Mouse (Mus musculus) forelimb bud, embryonic 11.5 days (tissue): ENCODE results near the gene Dmbt1.
"Not testable (repeated sequence)": the region's sequence is repeated elsewhere in the genome, so short reads cannot be mapped to it uniquely, and the experiment has no call there.

Experiments used
- DNase-seq: peaks from one replicate; pipeline ENCODE4 v3.0.0-alpha.2; 2012; ENCODE audit warnings: low read depth, low spot score

Dmbt1 gene

GRCm38 (mm10) chr7:131049829-131050228 is 18.0 kb downstream of the Dmbt1 start:
- not testable (repeated sequence) for DNase-seq

DNA sequence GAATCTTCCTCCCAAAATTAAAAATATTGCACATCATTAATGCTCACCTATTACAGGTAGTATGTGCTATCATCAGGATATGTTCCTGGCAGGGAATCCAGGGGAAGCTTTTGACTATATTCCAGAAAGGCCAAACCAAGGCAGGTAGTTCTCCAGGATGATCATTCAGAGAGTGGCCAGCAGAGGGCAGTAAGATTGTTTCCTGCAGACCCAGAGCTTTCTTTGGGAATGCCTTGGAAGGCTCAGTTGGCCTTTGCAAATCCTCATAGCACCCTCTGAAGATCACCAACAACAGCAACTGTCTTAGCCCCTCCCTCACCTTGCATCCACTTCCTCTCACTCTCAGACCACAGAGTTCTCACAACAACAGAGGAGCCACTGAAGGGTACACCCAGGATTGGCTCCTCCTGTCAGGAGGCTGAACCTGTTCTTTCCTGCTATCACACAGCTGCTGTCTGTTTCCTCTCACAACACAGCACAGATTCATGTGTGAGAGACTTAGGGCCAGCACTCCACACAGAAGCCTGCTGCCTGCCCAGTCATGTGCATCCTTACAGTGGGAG is 23.0 kb downstream of the Dmbt1 start:
- peak; percentile 12 for DNase-seq

DNA sequence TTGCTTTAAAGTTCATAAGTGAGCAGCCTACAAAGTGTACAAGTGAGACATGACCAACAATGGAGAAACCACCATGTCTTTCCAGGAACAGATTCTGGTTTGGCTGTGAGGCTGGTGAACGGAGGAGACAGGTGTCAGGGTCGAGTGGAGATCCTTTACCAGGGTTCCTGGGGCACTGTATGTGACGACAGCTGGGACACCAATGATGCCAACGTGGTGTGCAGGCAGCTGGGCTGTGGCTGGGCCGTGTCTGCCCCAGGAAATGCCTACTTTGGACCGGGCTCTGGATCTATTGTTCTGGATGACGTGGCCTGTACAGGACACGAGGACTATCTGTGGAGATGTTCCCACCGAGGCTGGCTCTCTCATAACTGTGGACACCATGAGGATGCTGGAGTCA is 26.1 kb downstream of the Dmbt1 start:
- not testable (repeated sequence) for DNase-seq

GRCm38 (mm10) chr7:131059808-131060207 is 28.0 kb downstream of the Dmbt1 start:
- DNase-seq: not testable (repeated sequence)

GRCm38 (mm10) chr7:131062541-131062940 is 30.7 kb downstream of the Dmbt1 start:
- DNase-seq: no peak

GRCm38 (mm10) chr7:131068191-131068590 is 36.3 kb downstream of the Dmbt1 start:
- DNase-seq: not testable (repeated sequence)

DNA sequence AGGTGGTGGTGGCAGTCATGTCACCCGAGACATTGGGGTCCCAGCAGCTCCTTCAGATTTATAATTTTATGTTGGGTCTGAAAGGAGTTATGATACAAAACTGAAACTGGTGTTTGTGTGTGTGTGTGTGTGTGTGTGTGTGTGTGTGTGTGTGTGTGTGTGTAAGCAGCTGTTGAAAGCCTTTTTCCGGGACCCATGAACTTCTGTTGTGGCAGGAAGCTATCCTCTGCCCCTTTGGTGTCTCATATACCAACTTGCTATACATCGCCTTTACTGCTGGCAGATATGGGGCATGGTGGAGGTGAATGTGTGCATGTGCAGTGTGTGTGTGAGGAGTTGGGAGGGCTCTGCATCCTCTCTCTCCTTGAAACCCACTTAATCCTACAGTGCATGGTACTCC is 41.6 kb downstream of the Dmbt1 start:
- DNase-seq: not testable (repeated sequence)

DNA sequence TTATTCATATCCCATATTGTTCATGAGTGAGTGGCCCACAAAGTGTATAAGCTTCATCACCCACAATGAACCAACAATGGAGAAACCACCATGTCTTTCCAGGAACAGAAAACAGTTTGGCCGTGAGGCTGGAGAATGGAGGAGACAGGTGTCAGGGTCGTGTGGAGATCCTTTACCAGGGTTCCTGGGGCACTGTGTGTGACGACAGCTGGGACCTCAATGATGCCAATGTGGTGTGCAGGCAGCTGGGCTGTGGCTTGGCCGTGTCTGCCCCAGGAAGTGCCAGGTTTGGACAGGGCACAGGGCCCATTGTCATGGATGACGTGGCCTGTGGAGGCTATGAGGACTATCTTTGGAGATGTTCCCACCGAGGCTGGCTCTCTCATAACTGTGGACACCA is 42.2 kb downstream of the Dmbt1 start:
- not testable (repeated sequence) for DNase-seq

GRCm38 (mm10) chr7:131075956-131076355 is 44.1 kb downstream of the Dmbt1 start:
- DNase-seq: peak; percentile 11

GRCm38 (mm10) chr7:131082403-131082802 is 50.5 kb downstream of the Dmbt1 start:
- DNase-seq: not testable (repeated sequence)

DNA sequence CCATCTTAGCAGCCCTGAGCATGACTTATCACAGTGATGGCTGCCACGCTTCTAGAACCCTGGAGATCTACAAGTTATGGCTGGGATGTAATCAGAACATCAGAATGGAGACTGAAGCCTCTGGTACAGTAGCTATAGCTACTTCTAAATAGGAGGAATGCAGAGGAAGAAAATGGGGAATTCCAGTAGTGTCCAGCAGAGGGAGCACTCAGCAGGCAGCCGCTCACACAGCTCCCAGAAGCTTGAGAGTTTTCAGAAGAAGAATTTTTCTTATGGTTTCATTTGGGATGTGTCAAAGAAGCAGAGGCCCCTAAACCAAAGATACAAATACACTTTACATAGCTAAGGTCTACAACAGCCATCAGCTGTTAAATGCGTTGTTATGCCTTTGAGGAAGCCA is 80.6 kb downstream of the Dmbt1 start:
- peak; percentile 64 for DNase-seq

- DNase-seq: no peak
Observed at GRCm38 (mm10) chr7:131113676-131114075, 81.8 kb downstream of the Dmbt1 start.

DNA sequence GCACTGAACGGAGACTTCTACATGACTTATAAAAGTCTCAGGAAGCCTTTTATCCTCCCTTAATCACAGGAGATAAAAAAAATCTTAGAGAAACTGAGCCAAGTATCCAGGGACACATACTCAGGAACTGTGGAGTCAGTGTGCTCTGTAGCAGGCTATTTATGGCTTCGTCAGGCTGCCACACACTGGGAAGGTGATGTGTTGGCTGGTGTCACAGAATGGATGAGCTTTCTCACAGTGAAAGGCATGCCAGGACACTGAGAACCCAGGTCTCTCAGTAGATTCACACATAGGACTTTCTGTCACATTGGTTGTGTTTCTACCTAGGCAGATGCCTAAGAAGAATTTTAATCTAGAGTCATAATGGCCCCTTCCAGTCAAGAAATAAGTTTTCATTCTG is 82.6 kb downstream of the Dmbt1 start:
- DNase-seq: no peak

DNA sequence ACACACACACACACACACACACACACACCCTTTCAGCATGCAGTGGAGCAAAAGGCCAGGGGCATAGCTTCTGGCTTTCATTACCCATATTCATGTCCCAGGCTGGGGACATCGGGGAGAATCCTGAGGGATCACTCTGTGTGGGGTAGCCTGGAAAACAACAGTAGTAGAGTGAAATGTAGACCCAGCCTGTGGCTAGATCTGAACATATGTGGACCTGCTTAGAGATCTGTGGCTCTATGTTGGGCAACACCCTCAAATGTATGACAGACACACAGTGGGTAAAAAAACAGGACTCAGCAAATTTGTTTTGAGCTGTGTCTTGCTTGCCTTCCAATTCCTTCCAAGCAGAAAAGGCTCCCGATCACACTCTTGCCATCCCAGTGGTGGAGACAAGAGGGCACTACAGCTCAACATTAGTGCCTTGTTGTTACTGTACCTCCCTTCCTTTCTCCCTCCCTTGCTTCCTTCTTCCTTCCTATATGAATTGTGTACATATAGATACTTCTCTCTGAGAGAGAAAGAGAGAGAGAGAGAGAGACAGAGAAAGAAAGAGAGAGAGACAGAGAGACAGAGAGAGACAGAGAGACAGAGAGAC is 90.5 kb downstream of the Dmbt1 start:
- no peak for DNase-seq

DNA sequence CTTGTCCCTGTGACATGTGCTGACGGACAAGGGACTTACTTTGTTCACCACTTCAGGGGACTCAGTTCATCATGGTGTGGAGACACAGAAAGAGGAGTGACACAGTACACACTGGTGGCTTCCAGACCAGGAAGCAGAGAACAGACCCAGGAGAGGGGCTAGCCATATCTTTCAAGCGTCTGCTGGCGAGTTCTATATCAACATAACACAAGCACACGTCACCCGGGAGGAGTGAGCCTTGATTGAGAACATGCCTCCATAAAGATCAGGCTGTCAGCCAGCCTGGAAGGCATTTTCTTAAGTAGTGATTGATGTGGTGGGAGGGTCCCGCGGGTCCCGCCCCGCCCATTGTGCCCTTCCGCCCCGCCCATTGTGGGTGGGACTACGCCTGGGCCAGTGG is 98.2 kb downstream of the Dmbt1 start:
- no peak for DNase-seq

GRCm38 (mm10) chr7:131133181-131133580 is 101.3 kb downstream of the Dmbt1 start:
- no peak for DNase-seq

DNA sequence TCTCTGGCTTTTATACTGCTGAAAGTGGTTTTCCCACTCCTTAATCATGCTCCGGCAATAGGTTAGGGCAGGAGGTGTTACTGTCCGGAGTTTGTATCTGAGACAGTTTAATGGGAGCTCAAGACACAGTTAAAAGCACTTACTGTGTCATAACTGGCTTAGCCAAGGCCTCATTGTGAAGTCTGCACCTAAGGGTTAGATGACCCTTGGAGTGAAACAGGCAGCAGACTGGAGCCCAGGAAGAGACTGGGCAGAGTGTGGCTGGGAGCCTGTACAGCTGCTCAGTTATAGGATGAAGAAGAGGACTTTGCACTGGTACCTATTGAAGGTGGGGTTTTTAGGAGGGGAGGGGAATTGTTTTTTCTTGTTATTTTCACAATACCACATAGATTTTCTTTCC is 114.4 kb downstream of the Dmbt1 start, which contains the start of gene 4933402N03Rik:
4933402N03Rik (minus strand) TSS at position 101 of the 400 bp plus-strand sequence.
- DNase-seq: no peak

- DNase-seq: no peak
Observed at GRCm38 (mm10) chr7:131150179-131150578, 118.3 kb downstream of the Dmbt1 start.

DNA sequence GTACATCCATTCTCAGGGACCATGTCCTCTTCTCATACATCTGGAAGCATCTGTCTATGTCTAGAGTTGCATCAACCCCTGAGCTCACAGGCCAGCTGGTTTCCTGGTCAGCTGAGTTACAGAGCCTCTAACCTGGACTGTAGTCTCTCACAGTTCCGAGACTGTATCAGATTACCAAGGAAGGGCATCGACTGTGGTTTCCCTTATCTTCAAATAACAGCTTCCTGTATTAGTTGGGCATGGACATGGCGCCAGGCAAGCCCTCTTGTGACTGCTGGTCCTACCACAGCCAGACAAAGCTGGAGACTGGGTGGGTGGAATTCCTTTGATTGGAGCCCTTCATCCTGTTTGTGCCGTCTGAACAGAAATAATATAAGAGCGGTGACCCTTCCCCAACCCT is 121.2 kb downstream of the Dmbt1 start:
- no peak for DNase-seq

GRCm38 (mm10) chr7:131162251-131162650 is 130.4 kb downstream of the Dmbt1 start:
- no peak for DNase-seq

GRCm38 (mm10) chr7:131167771-131168170 is 135.9 kb downstream of the Dmbt1 start:
- no peak for DNase-seq

DNA sequence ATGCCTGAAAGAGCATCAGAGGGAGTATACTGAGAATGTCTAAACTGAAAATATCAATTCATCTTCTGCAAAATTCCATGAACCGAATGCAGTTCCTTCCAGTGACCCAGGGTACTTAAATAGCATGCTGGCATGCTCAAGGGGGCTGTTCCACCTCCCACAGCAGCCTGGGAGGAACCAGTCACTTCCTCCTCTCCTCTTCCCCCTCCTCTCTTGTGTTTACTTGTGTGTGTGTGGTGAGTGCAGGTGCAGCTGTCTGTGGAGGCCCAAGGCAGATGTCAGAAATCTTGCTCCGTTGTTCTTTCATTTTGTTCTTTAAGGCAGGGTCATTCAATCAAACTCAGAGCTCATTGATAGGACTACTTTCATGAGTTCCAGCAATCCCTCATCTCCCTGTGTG is 137.2 kb downstream of the Dmbt1 start:
- no peak for DNase-seq
